Mouse (Mus musculus): Measurements from ENCODE around the gene Abhd8. TPM values are rescaled to one million over a fixed set of nuclear protein-coding genes. Genes with fewer than 3 reads are reported as not detected.
A peak's percentile ranks its signal among the peaks of the same experiment; 100 is the strongest.

The Abhd8 gene
- polyA plus RNA-seq, 1 experiment from 2014 or later, result 88.4 TPM

DNA sequence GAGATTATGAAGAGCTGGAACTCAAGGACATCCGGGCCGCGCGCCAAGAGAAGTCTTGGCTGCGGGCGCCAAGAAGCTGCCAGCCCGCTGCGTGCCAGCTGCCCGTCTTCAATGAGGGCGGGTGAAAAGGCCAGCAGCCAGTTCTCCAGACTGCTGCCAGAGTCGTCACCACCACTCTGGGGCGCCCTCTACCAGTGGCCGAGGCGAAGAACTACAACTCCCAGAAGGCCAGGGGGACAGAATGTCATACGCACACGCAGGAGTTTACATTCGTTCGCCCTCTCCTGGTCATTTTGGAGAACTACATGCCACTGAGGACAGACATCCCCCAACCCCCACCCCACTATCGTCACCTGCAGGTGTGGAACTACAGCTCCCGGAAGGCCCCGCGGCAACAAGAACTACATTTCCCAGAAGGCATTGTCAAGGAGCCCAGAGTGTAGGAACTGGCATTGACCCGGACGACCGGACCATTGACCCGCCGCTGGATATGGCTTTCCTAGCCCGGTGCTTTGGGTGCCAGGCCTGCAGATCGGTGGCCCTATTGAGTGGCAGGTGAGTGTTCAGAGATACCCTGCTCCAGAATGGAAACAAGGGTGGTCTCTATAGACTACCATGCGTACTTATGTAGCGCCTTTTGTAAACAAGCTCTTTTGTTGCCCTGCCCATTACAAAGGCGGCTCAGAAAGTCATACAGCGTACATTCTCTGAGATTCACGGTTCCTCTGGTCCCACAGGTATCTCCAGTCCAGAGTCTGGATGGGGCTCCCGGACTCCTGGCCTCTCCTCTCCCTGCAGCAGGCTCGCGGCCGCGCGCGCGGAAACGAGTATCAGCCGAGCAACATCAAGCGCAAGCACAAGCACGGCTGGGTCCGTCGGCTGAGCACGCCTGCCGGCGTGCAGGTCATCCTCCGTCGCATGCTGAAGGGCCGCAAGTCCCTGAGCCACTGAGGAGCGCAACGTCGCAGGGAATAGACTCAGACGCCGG lies 1.4 kb upstream of the Abhd8 start, which contains the start of gene Mrpl34:
Gene Mrpl34, plus strand, starts transcription at position 447 of the 988 bp plus-strand sequence.
- no peaks in the 10 kb centered on the region for H3K9me3 ChIP-seq
- peak within 1 kb of the TSS; percentile 91 for H3K27ac ChIP-seq
- peaks cover 16% of the 10 kb centered on the region for H3K27me3 ChIP-seq (ENCODE audit: insufficient read depth, poor library complexity, severe bottlenecking)
- H3K4me3 ChIP-seq, result peak within 1 kb of the TSS; percentile 86
- peaks cover 55% of the 10 kb centered on the region for H3K4me1 ChIP-seq (replicated peaks)
- under 1% methylated on average over 59 of the region's 59 CpGs for WGBS
- peaks cover 33% of the 10 kb centered on the region for H3K36me3 ChIP-seq
- DNase-seq (ENCODE audit: low spot score), result peak; percentile 98

DNA sequence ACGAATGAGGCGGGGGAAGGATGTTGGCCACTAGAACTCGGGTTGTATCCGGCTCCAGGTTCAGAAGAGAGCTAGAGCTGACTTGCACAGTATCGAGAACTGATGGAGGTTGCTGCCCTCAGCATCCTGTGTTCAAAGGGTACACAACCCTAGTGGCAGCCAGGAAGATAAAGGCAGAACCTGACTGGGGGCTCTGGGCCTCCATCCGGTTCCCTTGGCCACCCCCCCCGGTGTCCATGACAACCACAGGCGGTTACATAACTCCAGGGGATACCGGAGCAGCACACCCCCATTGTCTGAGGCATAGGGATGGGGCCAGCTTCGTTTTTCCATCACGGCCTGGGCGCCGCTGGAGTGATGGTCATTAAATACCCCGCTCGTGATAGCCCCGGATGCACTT lies 669 bp downstream of the Abhd8 start:
- WGBS, result 8% methylated on average over 16 of the region's 16 CpGs
- DNase-seq (ENCODE audit: low spot score), result peak; percentile 59
- Histone ChIP-seq H3K9me3 (no peaks in the 10 kb centered on the region), H3K4me3 (peak overlapping the region; percentile 86), H3K27me3 (ENCODE audit: insufficient read depth, poor library complexity, severe bottlenecking) (peaks cover 16% of the 10 kb centered on the region), H3K36me3 (peaks cover 53% of the 10 kb centered on the region), H3K4me1 (replicated peaks) (peaks cover 45% of the 10 kb centered on the region), H3K27ac (peak overlapping the region; percentile 91)

- no peak for DNase-seq (ENCODE audit: low spot score)
- Histone ChIP-seq H3K9me3 (no peaks in the 10 kb centered on the region), H3K27me3 (ENCODE audit: insufficient read depth, poor library complexity, severe bottlenecking) (peaks cover 16% of the 10 kb centered on the region), H3K4me3 (peak overlapping the region; percentile 86), H3K27ac (0 out of 2 replicates have a peak overlapping the region, but pooled peaks have one; percentile 91), H3K36me3 (peaks cover 56% of the 10 kb centered on the region), H3K4me1 (replicated peaks) (peaks cover 45% of the 10 kb centered on the region)
- WGBS, result 73% methylated on average over 4 of the region's 4 CpGs
Observed at GRCm38 (mm10) chr8:71462191-71462590, 1.3 kb downstream of the Abhd8 start.

- H3K9me3 ChIP-seq, result no peaks in the 10 kb centered on the region
- peak overlapping the region; percentile 86 for H3K4me3 ChIP-seq
- DNase-seq (ENCODE audit: low spot score), result no peak
Observed at GRCm38 (mm10) chr8:71461152-71461840, 2.2 kb downstream of the Abhd8 start.

GRCm38 (mm10) chr8:71460716-71461115 lies 2.7 kb downstream of the Abhd8 start:
- Histone ChIP-seq H3K4me3 (no peak overlapping the region), H3K9me3 (no peaks in the 10 kb centered on the region), H3K36me3 (peaks cover 57% of the 10 kb centered on the region), H3K4me1 (replicated peaks) (peaks cover 48% of the 10 kb centered on the region), H3K27ac (no peak overlapping the region), H3K27me3 (ENCODE audit: insufficient read depth, poor library complexity, severe bottlenecking) (peaks cover 22% of the 10 kb centered on the region)
- DNase-seq (ENCODE audit: low spot score), result no peak
- 90% methylated on average over 6 of the region's 6 CpGs for WGBS

More at GRCm38 (mm10) chr8:71461152-71461840, 2.2 kb downstream of the Abhd8 start:
- WGBS, result 73% methylated on average over 47 of the region's 47 CpGs
- peaks cover 57% of the 10 kb centered on the region for H3K36me3 ChIP-seq
- H3K27ac ChIP-seq, result peak overlapping the region; percentile 18; the same call in 1 of the 2 replicates
- H3K27me3 ChIP-seq (ENCODE audit: insufficient read depth, poor library complexity, severe bottlenecking), result peaks cover 17% of the 10 kb centered on the region
- H3K4me1 ChIP-seq (replicated peaks), result peaks cover 51% of the 10 kb centered on the region

- Histone ChIP-seq H3K27ac (no peak overlapping the region), H3K27me3 (ENCODE audit: insufficient read depth, poor library complexity, severe bottlenecking) (peaks cover 24% of the 10 kb centered on the region), H3K4me3 (no peak overlapping the region), H3K4me1 (replicated peaks) (peaks cover 23% of the 10 kb centered on the region), H3K36me3 (peaks cover 57% of the 10 kb centered on the region), H3K9me3 (no peaks in the 10 kb centered on the region)
- 82% methylated on average over 20 of the region's 20 CpGs for WGBS
- DNase-seq (ENCODE audit: low spot score), result no peak
Observed at GRCm38 (mm10) chr8:71457659-71458270, 5.7 kb downstream of the Abhd8 start.

- Histone ChIP-seq H3K9me3 (no peaks in the 10 kb centered on the region), H3K4me1 (replicated peaks) (peaks cover 14% of the 10 kb centered on the region), H3K4me3 (no peak overlapping the region), H3K27ac (no peak overlapping the region), H3K36me3 (peaks cover 56% of the 10 kb centered on the region), H3K27me3 (ENCODE audit: insufficient read depth, poor library complexity, severe bottlenecking) (peaks cover 17% of the 10 kb centered on the region)
- WGBS, result 41% methylated on average over 22 of the region's 22 CpGs
- DNase-seq (ENCODE audit: low spot score), result no peak
Observed at GRCm38 (mm10) chr8:71456906-71457305, 6.5 kb downstream of the Abhd8 start.

- no peak for DNase-seq (ENCODE audit: low spot score)
- peaks cover 5% of the 10 kb centered on the region; the same call in 1 of the 2 replicates for H3K4me1 ChIP-seq (replicated peaks)
- 82% methylated on average over 8 of the region's 8 CpGs for WGBS
- no peaks in the 10 kb centered on the region for H3K9me3 ChIP-seq
- no peak overlapping the region for H3K4me3 ChIP-seq
- H3K27me3 ChIP-seq (ENCODE audit: insufficient read depth, poor library complexity, severe bottlenecking), result peaks cover 8% of the 10 kb centered on the region; the same call in 1 of the 2 replicates
- H3K27ac ChIP-seq, result no peak overlapping the region
- peaks cover 36% of the 10 kb centered on the region for H3K36me3 ChIP-seq
Observed at GRCm38 (mm10) chr8:71454668-71455067, 8.8 kb downstream of the Abhd8 start.

GRCm38 (mm10) chr8:71452669-71453068 lies 10.8 kb downstream of the Abhd8 start:
- WGBS, result 86% methylated on average over 2 of the region's 2 CpGs
- DNase-seq (ENCODE audit: low spot score), result no peak
- no peak overlapping the region for H3K4me3 ChIP-seq

GRCm38 (mm10) chr8:71451777-71452176 lies 11.7 kb downstream of the Abhd8 start:
- no peak for DNase-seq (ENCODE audit: low spot score)
- H3K27ac ChIP-seq, result no peak overlapping the region
- peaks cover 8% of the 10 kb centered on the region; the same call in 1 of the 2 replicates for H3K27me3 ChIP-seq (ENCODE audit: insufficient read depth, poor library complexity, severe bottlenecking)
- 0 out of 2 replicates have a peak, but pooled peaks cover 2% of the 10 kb centered on the region for H3K9me3 ChIP-seq
- H3K4me3 ChIP-seq, result no peak overlapping the region
- 54% methylated on average over 11 of the region's 11 CpGs for WGBS
- H3K36me3 ChIP-seq, result peaks cover 7% of the 10 kb centered on the region
- H3K4me1 ChIP-seq (replicated peaks), result peaks cover 1% of the 10 kb centered on the region; the same call in 1 of the 2 replicates

More at GRCm38 (mm10) chr8:71452669-71453068, 10.8 kb downstream of the Abhd8 start:
- H3K4me1 ChIP-seq (replicated peaks), result peaks cover 5% of the 10 kb centered on the region; the same call in 1 of the 2 replicates
- no peak overlapping the region for H3K27ac ChIP-seq
- H3K36me3 ChIP-seq, result peaks cover 16% of the 10 kb centered on the region
- H3K27me3 ChIP-seq (ENCODE audit: insufficient read depth, poor library complexity, severe bottlenecking), result peaks cover 8% of the 10 kb centered on the region; the same call in 1 of the 2 replicates
- 0 out of 2 replicates have a peak, but pooled peaks cover 2% of the 10 kb centered on the region for H3K9me3 ChIP-seq

- Histone ChIP-seq H3K36me3 (peaks cover 2% of the 10 kb centered on the region), H3K4me3 (no peak overlapping the region), H3K27ac (no peak overlapping the region), H3K4me1 (replicated peaks) (no peaks in the 10 kb centered on the region), H3K9me3 (0 out of 2 replicates have a peak, but pooled peaks cover 2% of the 10 kb centered on the region), H3K27me3 (ENCODE audit: insufficient read depth, poor library complexity, severe bottlenecking) (peaks cover 8% of the 10 kb centered on the region; the same call in 1 of the 2 replicates)
- no peak for DNase-seq (ENCODE audit: low spot score)
- WGBS, result 66% methylated on average over 4 of the region's 4 CpGs
Observed at GRCm38 (mm10) chr8:71451337-71451736, 12.1 kb downstream of the Abhd8 start.

GRCm38 (mm10) chr8:71445096-71445495 lies 18.4 kb downstream of the Abhd8 start:
- Histone ChIP-seq H3K9me3 (0 out of 2 replicates have a peak, but pooled peaks cover 2% of the 10 kb centered on the region), H3K36me3 (no peaks in the 10 kb centered on the region), H3K27ac (no peak overlapping the region), H3K4me3 (no peak overlapping the region), H3K27me3 (ENCODE audit: insufficient read depth, poor library complexity, severe bottlenecking) (peaks cover 5% of the 10 kb centered on the region; the same call in 1 of the 2 replicates), H3K4me1 (replicated peaks) (no peaks in the 10 kb centered on the region)
- no peak for DNase-seq (ENCODE audit: low spot score)
- 87% methylated on average over 7 of the region's 7 CpGs for WGBS

All from hindbrain, embryonic 10.5 days (tissue).